Mouse (Mus musculus) kidney, postnatal 25 days (tissue): ENCODE measurements around the gene Gm20683.

Source experiments
- DNase-seq, 2 experiments: peaks; one replicate each; pipeline ENCODE4 v3.0.0; 2021; ENCODE audit warnings: mixed read lengths in 2 of 2

The Gm20683 gene

DNA sequence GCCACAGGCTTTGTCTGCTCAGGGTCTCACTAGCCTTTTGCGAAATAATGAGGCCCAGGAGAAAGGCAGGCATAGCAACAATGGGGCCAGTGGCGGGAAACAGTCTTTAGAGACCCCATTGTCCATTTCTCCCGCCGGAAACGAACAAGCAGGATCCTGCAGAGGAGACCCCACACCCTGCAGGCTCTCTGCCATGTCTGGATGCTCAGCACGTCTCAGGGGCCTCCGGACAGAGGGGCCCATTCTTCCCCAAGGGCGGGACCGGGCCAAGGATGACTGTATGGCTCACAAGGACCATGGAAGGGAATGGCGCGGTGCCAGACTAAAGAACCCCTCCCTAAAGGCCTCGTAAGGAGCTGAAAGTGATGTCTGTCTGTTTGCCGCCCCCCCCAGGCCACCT lies 47.4 kb downstream of the Gm20683 start:
- no peak for DNase-seq

DNA sequence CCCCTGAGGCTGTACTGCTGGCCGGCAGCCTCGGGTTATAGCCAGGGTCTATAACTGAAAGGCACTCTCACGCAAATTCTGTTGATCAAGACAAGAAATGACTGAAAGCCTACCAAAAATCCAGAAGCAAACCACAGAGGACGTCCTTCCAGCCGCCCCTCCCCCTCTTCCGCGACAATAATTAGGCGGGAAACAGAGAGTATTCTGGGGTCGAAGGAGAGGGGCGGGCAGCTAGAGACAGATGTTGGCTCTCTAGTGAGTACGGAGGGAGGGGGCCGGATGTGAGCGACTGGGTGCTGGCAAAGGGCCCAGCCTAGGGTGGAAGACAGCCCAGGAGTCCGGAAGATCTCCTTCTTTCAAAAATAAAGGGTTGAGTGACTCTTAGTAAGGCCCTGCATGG lies 48.9 kb downstream of the Gm20683 start, which contains the start of gene Fam173a:
Gene Fam173a (minus strand): TSS at position 287 of the 400 bp plus-strand sequence.
- DNase-seq, result peak; percentile 89 to 92

DNA sequence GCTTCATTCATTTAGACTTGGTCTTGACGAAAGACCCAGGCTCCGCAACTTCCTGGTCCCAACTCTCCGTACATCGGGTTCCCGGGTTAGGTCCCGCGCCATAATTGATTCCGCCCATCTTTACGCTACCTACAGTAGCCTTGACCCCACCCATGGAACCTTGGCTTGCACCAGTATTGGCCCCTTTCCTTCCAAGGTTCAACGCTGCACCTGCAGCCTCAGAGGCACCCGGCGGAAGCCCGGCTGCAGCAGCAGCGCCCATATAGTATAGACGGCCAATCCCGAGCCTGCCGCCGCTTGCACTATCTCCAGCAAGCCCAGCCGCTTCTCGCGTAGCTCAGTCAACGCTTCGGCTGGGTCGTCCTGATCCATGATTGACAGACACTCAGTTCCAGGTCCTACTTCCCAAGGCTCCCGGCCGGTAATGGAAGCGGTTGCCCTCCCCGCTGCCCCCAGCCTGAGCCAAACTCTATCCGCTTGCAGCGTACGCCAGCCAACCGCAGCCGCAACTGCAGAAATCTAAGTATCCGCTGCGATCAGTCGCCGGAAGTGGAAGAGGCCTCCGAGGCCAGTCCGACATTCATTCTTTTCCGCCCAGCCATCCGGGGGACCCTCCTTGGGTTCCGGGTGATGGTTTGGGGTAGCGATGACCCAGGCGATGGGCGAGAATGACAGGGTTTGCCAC lies 49.6 kb downstream of the Gm20683 start:
- peak; percentile 83 to 89 for DNase-seq

DNA sequence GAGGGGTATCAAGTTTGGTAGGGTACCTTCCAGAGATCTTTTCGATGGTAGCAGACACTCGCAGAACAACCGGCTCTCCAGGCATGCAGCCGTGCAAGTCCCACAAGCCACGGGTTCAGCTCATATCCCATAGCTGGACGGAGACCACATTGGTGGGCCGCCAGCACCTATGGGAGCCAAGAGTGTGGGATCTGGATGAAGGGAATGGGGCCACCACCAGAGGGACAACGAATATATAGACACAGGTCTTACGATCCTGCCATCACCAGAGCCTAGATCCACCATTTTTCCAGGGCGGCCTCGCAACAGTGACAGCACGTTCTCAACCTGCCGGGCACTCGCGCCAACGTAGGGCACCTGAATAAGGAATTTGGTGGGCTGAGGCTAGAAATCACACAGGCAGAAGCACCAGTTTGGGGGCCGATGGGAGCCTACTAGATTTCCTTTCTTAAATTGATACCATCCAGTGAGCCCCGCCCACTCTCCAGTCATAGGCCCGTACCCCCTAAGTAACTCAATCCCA lies 50.2 kb downstream of the Gm20683 start:
- DNase-seq, result no peak

DNA sequence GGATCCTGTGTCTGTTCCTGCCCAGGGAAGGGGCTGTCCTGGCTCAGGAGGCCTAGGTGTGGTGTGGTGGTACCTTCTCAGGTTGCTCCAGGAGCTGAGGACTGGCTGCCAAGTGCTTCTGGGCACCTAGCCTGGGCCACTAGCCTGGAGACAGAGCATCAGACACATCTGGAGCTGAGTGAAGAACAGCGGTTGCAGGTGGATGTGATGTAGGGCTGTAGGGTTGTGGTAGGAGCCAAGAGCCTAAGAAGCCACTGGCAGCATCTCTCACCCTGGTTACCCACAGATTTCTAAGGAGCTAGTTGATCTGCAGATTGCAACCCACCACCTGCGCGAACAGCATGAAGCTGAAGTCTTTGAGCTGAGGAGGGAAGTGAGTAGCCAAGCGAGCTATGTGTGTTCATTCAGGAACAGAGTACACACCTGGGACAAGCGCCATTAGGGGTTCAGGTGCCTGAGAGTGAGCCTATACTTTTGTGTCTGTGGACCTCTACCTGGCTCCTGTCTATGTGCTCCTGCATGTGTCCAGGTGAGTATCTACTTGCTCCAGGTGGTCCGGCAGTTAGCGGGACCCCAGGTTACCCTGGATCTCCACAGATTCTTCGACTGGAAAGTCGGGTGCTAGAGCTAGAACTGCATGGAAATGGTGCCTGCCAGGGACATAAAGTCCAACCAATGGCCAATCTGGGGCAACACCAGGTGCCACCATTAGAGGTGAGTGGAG lies 54.6 kb downstream of the Gm20683 start:
- DNase-seq, result no peak

DNA sequence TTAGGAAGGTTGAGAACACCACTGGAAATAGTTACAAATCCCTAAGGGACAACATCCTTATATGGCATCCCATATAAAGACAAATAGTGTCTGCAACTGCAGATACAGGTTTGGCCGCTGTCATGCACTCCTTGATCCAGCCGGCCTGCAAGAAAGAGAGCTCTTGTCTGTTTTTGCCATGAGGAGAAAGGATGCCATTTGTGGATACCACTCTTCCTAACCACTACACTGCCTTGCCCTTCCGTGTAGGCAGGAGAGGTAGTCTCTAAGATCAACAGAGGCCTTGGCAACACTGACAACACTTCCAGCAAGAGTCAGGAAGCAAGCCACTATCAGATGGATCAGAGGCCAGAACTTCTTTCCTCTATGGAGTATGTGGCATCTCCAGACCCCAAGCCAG lies 55.3 kb downstream of the Gm20683 start, which contains the start of gene Ccdc78:
Gene Ccdc78 (plus strand): TSS at position 301 of the 400 bp plus-strand sequence.
- DNase-seq, result no peak

DNA sequence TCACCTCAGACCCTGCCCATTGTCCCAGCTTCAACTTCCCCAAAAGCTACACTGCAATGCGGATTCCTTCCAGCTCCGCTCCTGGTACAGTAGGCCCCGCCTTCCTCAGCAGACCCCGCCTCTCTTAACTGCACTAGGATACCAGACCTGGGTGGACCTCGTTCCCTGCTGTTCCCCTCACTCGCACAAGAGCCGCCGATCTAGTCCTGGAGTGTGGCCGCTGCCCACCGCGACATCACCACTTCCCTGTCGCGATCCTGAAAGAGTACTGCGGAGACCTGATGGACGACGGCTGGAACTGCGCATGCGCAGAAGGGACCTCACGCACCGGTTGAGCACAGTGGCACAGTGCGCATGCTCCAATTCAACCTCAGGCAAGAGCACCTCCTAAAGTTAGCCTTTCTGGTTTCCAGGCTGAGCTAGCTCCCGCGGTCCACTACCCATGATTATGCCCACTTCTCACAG lies 56.2 kb downstream of the Gm20683 start, which contains the start of gene Haghl:
Gene Haghl (minus strand): TSS at position 393 of the 465 bp plus-strand sequence.
- DNase-seq, result peak; percentile 97 to 98
